8 mouse cellular contexts compared by ENCODE assay signal in the genomic region with DNA sequence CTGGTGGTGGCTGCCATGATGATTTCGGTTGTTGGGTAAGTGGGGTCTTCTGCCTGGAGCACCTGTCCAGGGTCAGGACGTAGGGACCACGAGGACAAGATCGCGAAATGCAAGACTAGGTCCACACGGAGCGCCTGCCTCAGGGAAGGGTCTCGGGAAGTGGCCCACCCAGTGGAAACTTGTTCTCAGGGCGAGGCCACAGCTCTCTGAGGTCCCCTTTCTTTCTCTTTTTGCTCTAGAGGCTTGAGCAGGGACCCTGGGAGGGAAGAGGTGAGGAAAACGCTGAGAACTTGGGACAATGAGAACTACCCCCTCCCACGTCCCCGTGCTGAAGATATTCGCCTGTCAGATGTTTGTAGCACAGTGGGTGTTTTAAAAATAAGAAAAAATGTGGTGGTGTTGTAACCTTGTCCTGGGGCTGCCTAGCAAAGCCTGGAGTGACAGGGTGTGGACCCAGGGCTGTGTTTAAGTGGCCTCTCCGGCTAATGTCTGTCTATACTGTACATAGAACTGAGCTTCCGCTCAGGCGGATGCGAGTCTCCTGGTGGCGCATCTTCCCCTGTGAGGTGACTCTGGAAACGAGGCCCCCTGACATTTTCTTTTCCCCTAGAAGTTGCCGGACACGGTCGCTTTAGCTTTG. TPM values are rescaled to one million over a fixed set of nuclear protein-coding genes. Genes with fewer than 3 reads are reported as not detected.
DNase-seq lines count a peak whose midpoint lies in the region; ATAC-seq and TF ChIP-seq lines count a peak whose summit lies in the region.

No protein-coding gene starts in this region.

- TF ChIP-seq CTCF in gastrocnemius, adult 2 months (IDR thresholded peaks at IDR 0.05), result 0 out of 2 replicates have a peak, but pooled peaks have one; percentile 5
- no peak for TF ChIP-seq CTCF in embryonic fibroblast, embryonic 13.5 days (IDR thresholded peaks at IDR 0.05; ENCODE audit: borderline replicate concordance, insufficient read depth, low read length)
- TF ChIP-seq CTCF in lung, postnatal 0 days (IDR thresholded peaks at IDR 0.05), result no peak

- TF ChIP-seq POLR2A in embryonic fibroblast, embryonic 13.5 days (IDR thresholded peaks at IDR 0.05; ENCODE audit: low read depth, low read length), result peak; percentile 27; the same call in 1 of the 2 replicates

- peak overlapping the region; percentile 78 for H3K4me2 ChIP-seq in intestine, embryonic 15.5 days (replicated peaks)
- H3K4me2 ChIP-seq in lung, postnatal 0 days (replicated peaks; ENCODE audit: low read depth, low read length), result peak overlapping the region; percentile 82

- H3K4me3 ChIP-seq in gastrocnemius, adult 2 months, result peak overlapping the region; percentile 94
- H3K4me3 ChIP-seq in embryonic fibroblast, embryonic 13.5 days (ENCODE audit: insufficient read depth, low read length), result peak overlapping the region; percentile 91
- H3K4me3 ChIP-seq in intestine, embryonic 15.5 days (replicated peaks), result peak overlapping the region; percentile 70
- peak overlapping the region; percentile 88 for H3K4me3 ChIP-seq in lung, postnatal 0 days (ENCODE audit: low read depth, low read length)

- H3K4me1 ChIP-seq in embryonic fibroblast, embryonic 13.5 days (ENCODE audit: control insufficient read depth, insufficient read depth, low read length), result peaks cover 9% of the 10 kb centered on the region
- H3K4me1 ChIP-seq in intestine, embryonic 15.5 days (replicated peaks), result peaks cover 12% of the 10 kb centered on the region; the same call in 1 of the 2 replicates
- peaks cover 5% of the 10 kb centered on the region; the same call in 1 of the 2 replicates for H3K4me1 ChIP-seq in lung, postnatal 0 days (ENCODE audit: insufficient read depth, low read depth, low read length)

- TF ChIP-seq EP300 in lung, postnatal 0 days (IDR thresholded peaks at IDR 0.05), result no peak

- intact Hi-C loops in gastrocnemius, adult 2 months (cut with DNase I), result loop anchor here (5.0 kb wide), 1 partner anchor 41 kb away; a partner anchor contains a TSS

- ATAC-seq in intestine, embryonic 15.5 days, result peak; percentile 74
- peak; percentile 61 for ATAC-seq in lung, postnatal 0 days

- H3K27ac ChIP-seq in gastrocnemius, adult 2 months, result peak overlapping the region; percentile 99
- H3K27ac ChIP-seq in embryonic fibroblast, embryonic 13.5 days (ENCODE audit: insufficient read depth, low read length), result peak overlapping the region; percentile 84
- H3K27ac ChIP-seq in intestine, embryonic 15.5 days, result peak overlapping the region; percentile 61; the same call in 1 of the 2 replicates
- peak overlapping the region; percentile 84 for H3K27ac ChIP-seq in lung, postnatal 0 days (ENCODE audit: low read length)

- peak overlapping the region; percentile 73 for H3K9ac ChIP-seq in intestine, embryonic 15.5 days
- H3K9ac ChIP-seq in lung, postnatal 0 days (replicated peaks; ENCODE audit: low read depth), result peak overlapping the region; percentile 80

- DNase-seq in gastrocnemius, adult 2 months, result peak; percentile 45
- no peak for DNase-seq in gastrocnemius, adult 8-10 months (ENCODE audit: low spot score in 2 of 2)
- peak; percentile 33 for DNase-seq in ES-CJ7 (ENCODE audit: low read depth, low spot score)
- peak; percentile 63 for DNase-seq in lung, postnatal 0 days (ENCODE audit: low spot score)
- DNase-seq in spleen, adult 12 weeks (ENCODE audit: low spot score), result peak; percentile 34
- no peak for DNase-seq in layer of hippocampus, adult 9-10 months (ENCODE audit: low spot score)

- no peaks in the 10 kb centered on the region for H3K9me3 ChIP-seq in intestine, embryonic 15.5 days
- H3K9me3 ChIP-seq in lung, postnatal 0 days (ENCODE audit: low read length), result no peaks in the 10 kb centered on the region

- no peaks in the 10 kb centered on the region for H3K36me3 ChIP-seq in intestine, embryonic 15.5 days
- H3K36me3 ChIP-seq in lung, postnatal 0 days (ENCODE audit: insufficient read depth, low read length), result no peaks in the 10 kb centered on the region

- no peaks in the 10 kb centered on the region for H3K27me3 ChIP-seq in intestine, embryonic 15.5 days (replicated peaks)
- no peaks in the 10 kb centered on the region for H3K27me3 ChIP-seq in lung, postnatal 0 days (replicated peaks; ENCODE audit: insufficient read depth, low read length)

- 1% methylated on average over 22 of the region's 22 CpGs for WGBS in intestine, embryonic 15.5 days
- 1% methylated on average over 22 of the region's 22 CpGs for WGBS in lung, postnatal 0 days

RNA-seq across cellular contexts. Expression of a gene that starts 0.6 kb away (rescaled TPM):
- total RNA-seq in gastrocnemius, adult 2 months (2021), result 100 to 1,000 TPM; 117 to 173 TPM
- total RNA-seq in gastrocnemius, adult 8-10 months (2022), result 100 to 1,000 TPM; 135 to 157 (median 140) TPM
- polyA plus RNA-seq in embryonic fibroblast, embryonic 13.5 days (2011; ENCODE audit: insufficient read length, low read depth, missing spikeins), result 140 and 204 TPM in 2 replicates
- polyA plus RNA-seq in intestine, embryonic 15.5 days (2015; fragmentation: Nextera tagmentation; extraction: Ambion mirVana), result 66.4 and 69.9 TPM in 2 replicates
- polyA plus RNA-seq in lung, postnatal 0 days (2015; fragmentation: Nextera tagmentation; extraction: Ambion mirVana), result 90.3 and 91.9 TPM in 2 replicates

RNA-seq across cellular contexts. Expression of a gene that starts 5.6 kb away (rescaled TPM):
- 10 to 100 TPM; 32.7 to 43.1 TPM for total RNA-seq in gastrocnemius, adult 2 months (2021)
- total RNA-seq in gastrocnemius, adult 8-10 months (2022), result 10 to 100 TPM; 33.7 to 36.2 (median 33.7) TPM
- 136 and 147 TPM in 2 replicates for polyA plus RNA-seq in embryonic fibroblast, embryonic 13.5 days (2011; ENCODE audit: insufficient read length, low read depth, missing spikeins)
- 57.7 and 64.3 TPM in 2 replicates for polyA plus RNA-seq in intestine, embryonic 15.5 days (2015; fragmentation: Nextera tagmentation; extraction: Ambion mirVana)
- 35.8 and 43.2 TPM in 2 replicates for polyA plus RNA-seq in lung, postnatal 0 days (2015; fragmentation: Nextera tagmentation; extraction: Ambion mirVana)

RNA-seq across cellular contexts. Expression of a gene that starts 32.2 kb away (rescaled TPM):
- total RNA-seq in gastrocnemius, adult 2 months (2021), result 10 to 100 TPM; 46.7 to 50.5 TPM
- 10 to 100 TPM; 51.1 to 58.5 (median 55.7) TPM for total RNA-seq in gastrocnemius, adult 8-10 months (2022)
- 55.8 and 62.6 TPM in 2 replicates for polyA plus RNA-seq in embryonic fibroblast, embryonic 13.5 days (2011; ENCODE audit: insufficient read length, low read depth, missing spikeins)
- polyA plus RNA-seq in intestine, embryonic 15.5 days (2015; fragmentation: Nextera tagmentation; extraction: Ambion mirVana), result 30.9 and 37.6 TPM in 2 replicates
- 51.0 and 53.9 TPM in 2 replicates for polyA plus RNA-seq in lung, postnatal 0 days (2015; fragmentation: Nextera tagmentation; extraction: Ambion mirVana)

RNA-seq across cellular contexts. Expression of a gene that starts 41.5 kb away (rescaled TPM):
- 100 to 1,000 TPM in 1 of 2 experiments, 10 to 100 TPM in 1; 95.4 to 186 TPM for total RNA-seq in gastrocnemius, adult 2 months (2021)
- 10 to 100 TPM; 77.8 to 95.8 (median 86.4) TPM for total RNA-seq in gastrocnemius, adult 8-10 months (2022)
- not detected in 2 replicates for polyA plus RNA-seq in embryonic fibroblast, embryonic 13.5 days (2011; ENCODE audit: insufficient read length, low read depth, missing spikeins)
- polyA plus RNA-seq in intestine, embryonic 15.5 days (2015; fragmentation: Nextera tagmentation; extraction: Ambion mirVana), result 0.16 TPM in 1 of 2 replicates, not detected in the other
- 0.24 and 0.31 TPM in 2 replicates for polyA plus RNA-seq in lung, postnatal 0 days (2015; fragmentation: Nextera tagmentation; extraction: Ambion mirVana)

Comparison
In these comparisons a context has a peak if more than half of its experiments do, and no peak if none do; other contexts are left out.
1. DNase-seq: peak in gastrocnemius, adult 2 months (single experiment), ES-CJ7 (single experiment), lung, postnatal 0 days (single experiment) and spleen, adult 12 weeks (single experiment); none in gastrocnemius, adult 8-10 months (0 of 2) and layer of hippocampus, adult 9-10 months (single experiment).
2. Peak in every context shown above with its lines, with median percentiles within 50 percentile points of each other: H3K27ac ChIP-seq and H3K4me3 ChIP-seq.